Mouse (Mus musculus): Measurements from ENCODE around the gene Cd24a.
A peak's percentile ranks its signal among the peaks of the same experiment; 100 is the strongest.

Gene Cd24a

GRCm38 (mm10) chr10:43577997-43578331 lies at the start of gene Cd24a:
TSS of gene Cd24a (plus strand) at chr10:43578284.
- DNase-seq (ENCODE audit: low read depth, low spot score): no peak

- DNase-seq (ENCODE audit: low read depth, low spot score): no peak
These were observed 43.7 kb upstream of the Cd24a start for GRCm38 (mm10) chr10:43534382-43534781.

- DNase-seq (ENCODE audit: low read depth, low spot score): no peak
These were observed 40.4 kb upstream of the Cd24a start for GRCm38 (mm10) chr10:43537652-43538051.

- DNase-seq (ENCODE audit: low read depth, low spot score): no peak
These were observed 39.3 kb upstream of the Cd24a start for GRCm38 (mm10) chr10:43538831-43539230.

GRCm38 (mm10) chr10:43539746-43540310 lies 38.3 kb upstream of the Cd24a start:
- no peak for DNase-seq (ENCODE audit: low read depth, low spot score)

GRCm38 (mm10) chr10:43540442-43541152 lies 37.5 kb upstream of the Cd24a start, which contains the start of gene 1700021F05Rik:
TSS of gene 1700021F05Rik (minus strand) at chr10:43540994.
- DNase-seq (ENCODE audit: low read depth, low spot score): peak; percentile 97

- DNase-seq (ENCODE audit: low read depth, low spot score): no peak
These were observed 36.9 kb upstream of the Cd24a start for GRCm38 (mm10) chr10:43541153-43541544.

GRCm38 (mm10) chr10:43549411-43549810 lies 28.7 kb upstream of the Cd24a start:
- no peak for DNase-seq (ENCODE audit: low read depth, low spot score)

- DNase-seq (ENCODE audit: low read depth, low spot score): no peak
These were observed 27.2 kb upstream of the Cd24a start for GRCm38 (mm10) chr10:43550923-43551322.

GRCm38 (mm10) chr10:43551388-43551787 lies 26.7 kb upstream of the Cd24a start:
- DNase-seq (ENCODE audit: low read depth, low spot score): no peak

- DNase-seq (ENCODE audit: low read depth, low spot score): no peak
These were observed 20.4 kb upstream of the Cd24a start for GRCm38 (mm10) chr10:43557630-43558165.

- DNase-seq (ENCODE audit: low read depth, low spot score): no peak
These were observed 18.8 kb upstream of the Cd24a start for GRCm38 (mm10) chr10:43559313-43559712.

GRCm38 (mm10) chr10:43560765-43561164 lies 17.3 kb upstream of the Cd24a start:
- DNase-seq (ENCODE audit: low read depth, low spot score): no peak

- DNase-seq (ENCODE audit: low read depth, low spot score): no peak
These were observed 16.8 kb upstream of the Cd24a start for GRCm38 (mm10) chr10:43561311-43561710.

- no peak for DNase-seq (ENCODE audit: low read depth, low spot score)
These were observed 3.7 kb upstream of the Cd24a start for GRCm38 (mm10) chr10:43574352-43574751.

- DNase-seq (ENCODE audit: low read depth, low spot score): peak; percentile 86
These were observed 3.1 kb upstream of the Cd24a start for GRCm38 (mm10) chr10:43574956-43575355.

GRCm38 (mm10) chr10:43577299-43577996 lies 636 bp upstream of the Cd24a start:
- DNase-seq (ENCODE audit: low read depth, low spot score): peak; percentile 59

- peak; percentile 80 for DNase-seq (ENCODE audit: low read depth, low spot score)
These were observed 276 bp downstream of the Cd24a start for GRCm38 (mm10) chr10:43578366-43578753.

GRCm38 (mm10) chr10:43578754-43579380 lies 783 bp downstream of the Cd24a start:
- peak; percentile 88 for DNase-seq (ENCODE audit: low read depth, low spot score)

GRCm38 (mm10) chr10:43579381-43580261 lies 1.5 kb downstream of the Cd24a start:
- DNase-seq (ENCODE audit: low read depth, low spot score): peak; percentile 82

GRCm38 (mm10) chr10:43580649-43581078 lies 2.6 kb downstream of the Cd24a start:
- DNase-seq (ENCODE audit: low read depth, low spot score): peak; percentile 93
